Mouse (Mus musculus) intestine, embryonic 14.5 days (tissue): ENCODE measurements around the gene Plk3. TPM values are rescaled to one million over a fixed set of nuclear protein-coding genes. Genes with fewer than 3 reads are reported as not detected.

Experiments
- ATAC-seq: fragments of 200-750 bp; cut with Nextera tagmentation; replicated peaks from 2 replicates; pipeline ENCODE4 v1.8.0; 2017; ENCODE audit warnings: low read depth, moderate number of reproducible peaks, moderate TSS enrichment, moderate library complexity; ENCODE audit not compliant: low FRiP score, low TSS enrichment
- DNase-seq: peaks from one replicate; pipeline ENCODE4 v3.0.0-alpha.2; 2018; ENCODE audit warnings: low spot score
- H3K27ac ChIP-seq: fragments of 300-500 bp; sonication (generic); 2 replicates; pipeline ENCODE4 v1.5.1; 2014; ENCODE audit warnings: low read depth, mild to moderate bottlenecking, control low read depth
- H3K27me3 ChIP-seq: fragments of 300-500 bp; sonication (generic); replicated peaks from 2 replicates; pipeline ENCODE4 v1.6.1; 2014; ENCODE audit warnings: low read length, control low read depth; ENCODE audit not compliant: control insufficient read depth, insufficient read depth
- H3K36me3 ChIP-seq: fragments of 300-500 bp; sonication (generic); 2 replicates; pipeline ENCODE4 v1.6.1; 2014; ENCODE audit warnings: low read length, control low read depth; ENCODE audit not compliant: control insufficient read depth, insufficient read depth
- H3K4me1 ChIP-seq: fragments of 300-500 bp; sonication (generic); replicated peaks from 2 replicates; pipeline ENCODE4 v1.6.1; 2014; ENCODE audit warnings: low read length, control low read depth, mixed read lengths; ENCODE audit not compliant: control insufficient read depth, insufficient read depth
- H3K4me2 ChIP-seq: fragments of 300-500 bp; sonication (generic); 2 replicates; pipeline ENCODE4 v1.6.1; 2014; ENCODE audit warnings: low read length
- H3K4me3 ChIP-seq: fragments of 300-500 bp; sonication (generic); 2 replicates; pipeline ENCODE4 v1.5.1; 2014; ENCODE audit warnings: low read depth, low read length, control low read depth, mixed read lengths
- H3K9ac ChIP-seq: fragments of 300-500 bp; sonication (generic); 2 replicates; pipeline ENCODE4 v1.6.1; 2014; ENCODE audit warnings: mild to moderate bottlenecking, low read length
- H3K9me3 ChIP-seq: fragments of 300-500 bp; sonication (generic); 2 replicates; pipeline ENCODE4 v1.6.1; 2016; ENCODE audit warnings: low read length, control low read depth; ENCODE audit not compliant: control insufficient read depth
- WGBS: fragments of 180-500 bp; shearing (Covaris S2); extraction: QIAGEN DNeasy Blood & Tissue Kit; methylation state at CpG from one replicate; pipeline ENCODE4 v1.1.7; 2014; 5-methylcytosine and 5-hydroxymethylcytosine counted together
- microRNA-seq: library from miRNA; unstranded; fragments of <30 nt; microRNA quantifications from one replicate; pipeline ENCODE4, GENCODE M21; 2016
- polyA plus RNA-seq: library from polyadenylated mRNA; unstranded; fragments of >200 nt; fragmentation: Nextera tagmentation; extraction: Ambion mirVana; gene quantifications from 2 replicates; pipeline ENCODE4 v1.2.1, GENCODE M21; 2014

The Plk3 gene
- polyA plus RNA-seq, 1 experiment from 2014 or later: 3.7 TPM

DNA sequence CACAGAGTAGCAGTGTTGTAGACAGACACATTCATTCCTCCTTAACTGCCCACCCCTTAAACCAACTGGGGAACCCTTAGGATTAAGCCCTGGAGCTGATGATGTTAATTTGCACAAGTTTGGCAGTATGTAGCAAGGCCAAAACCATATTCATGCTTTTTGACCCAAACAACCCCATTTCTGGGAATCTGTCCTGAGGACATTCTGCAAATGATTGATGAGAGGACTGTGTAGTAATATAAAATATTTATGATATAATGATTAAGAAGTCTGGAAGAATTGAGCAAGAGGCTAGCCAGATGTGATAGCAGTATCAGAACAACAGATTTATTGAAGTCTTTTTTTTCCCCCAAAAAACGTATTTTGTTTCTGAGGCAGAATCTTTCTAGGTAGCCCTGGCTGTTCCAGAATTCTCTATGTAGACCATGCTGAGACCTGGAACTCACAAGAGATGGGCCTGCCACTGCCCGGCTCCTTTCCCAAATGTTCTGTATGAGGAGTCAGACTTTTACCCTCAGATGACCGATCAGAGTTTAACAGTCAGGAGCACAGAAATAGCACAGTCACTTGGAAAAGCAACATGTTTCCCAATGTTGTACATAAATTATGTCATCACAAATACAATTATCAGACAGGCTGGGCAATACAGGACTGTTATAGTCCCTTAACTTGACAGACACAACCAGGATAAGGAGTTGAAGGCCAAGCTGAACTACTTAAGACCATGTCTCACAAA lies 39.0 kb downstream of the Plk3 start:
- peak overlapping the region; percentile 68; the same call in 1 of the 2 replicates for H3K27ac ChIP-seq

DNA sequence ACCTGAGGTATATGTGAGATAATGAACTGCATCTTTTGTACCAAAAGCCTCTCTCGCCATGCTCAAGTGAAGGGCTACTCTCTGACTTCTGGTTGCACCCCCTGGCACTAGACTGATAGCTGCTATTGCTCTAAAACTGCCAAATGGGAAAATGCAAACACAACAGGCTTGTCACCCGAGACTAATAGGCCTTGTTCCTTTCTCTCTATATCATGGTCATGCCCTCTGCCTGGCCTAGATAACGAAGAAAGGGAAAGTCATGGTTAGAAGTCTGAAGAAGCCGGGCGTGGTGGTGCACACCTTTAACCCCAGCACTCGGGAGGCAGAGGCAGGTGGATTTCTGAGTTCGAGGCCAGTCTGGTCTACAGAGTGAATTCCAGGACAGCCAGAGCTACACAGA lies 43.2 kb downstream of the Plk3 start:
- Histone ChIP-seq H3K4me3 (no peak overlapping the region), H3K27me3 (no peaks in the 10 kb centered on the region), H3K9me3 (no peaks in the 10 kb centered on the region), H3K9ac (no peak overlapping the region), H3K4me2 (no peak overlapping the region), H3K36me3 (peaks cover 16% of the 10 kb centered on the region), H3K4me1 (peaks cover 3% of the 10 kb centered on the region; the same call in 1 of the 2 replicates), H3K27ac (no peak overlapping the region)
- WGBS: 70% methylated on average over 7 of the region's 7 CpGs
- ATAC-seq: no peak
- no peak for DNase-seq

More for the DNA sequence above, 39.0 kb downstream of the Plk3 start:
- Histone ChIP-seq H3K4me2 (peak overlapping the region; percentile 79; the same call in 1 of the 2 replicates), H3K9me3 (no peaks in the 10 kb centered on the region), H3K27me3 (no peaks in the 10 kb centered on the region), H3K36me3 (no peaks in the 10 kb centered on the region), H3K4me1 (peaks cover 10% of the 10 kb centered on the region; the same call in 1 of the 2 replicates), H3K9ac (no peak overlapping the region), H3K4me3 (no peak overlapping the region)
- DNase-seq: no peak
- 59% methylated on average over 3 of the region's 3 CpGs for WGBS
- ATAC-seq: no peak

DNA sequence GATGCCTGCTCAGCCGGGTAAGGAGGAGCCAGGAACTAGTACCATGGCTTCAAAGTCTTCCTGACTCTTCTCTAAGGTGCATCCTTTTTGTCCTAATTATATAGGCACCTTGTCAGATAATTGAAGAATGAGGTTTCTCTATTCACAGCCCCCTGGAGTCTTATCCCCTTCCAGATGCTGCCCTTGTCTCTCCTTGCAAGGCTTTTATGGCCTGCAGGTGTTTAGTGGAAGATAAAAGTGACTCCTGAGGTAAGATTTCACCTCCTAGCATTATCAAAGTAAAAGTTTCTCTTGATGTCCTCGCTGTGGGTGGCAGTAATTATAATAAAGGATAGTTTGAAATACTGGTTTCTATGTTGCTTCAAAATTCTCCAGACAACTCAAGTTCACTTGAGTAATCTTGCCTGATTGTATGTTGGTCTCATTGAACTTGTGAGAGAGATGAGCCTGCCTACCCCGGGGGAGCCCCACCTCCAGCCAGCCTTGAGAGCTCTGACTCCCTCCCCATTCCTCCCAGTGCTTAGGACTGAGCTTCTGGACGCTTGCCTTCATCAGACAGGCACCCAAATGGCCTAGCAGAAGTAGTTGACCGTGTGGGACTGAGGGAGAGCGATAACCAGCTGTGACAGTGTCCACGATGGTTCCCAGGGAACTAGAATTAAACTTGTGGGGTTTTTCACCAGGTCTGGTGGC lies 45.7 kb downstream of the Plk3 start:
- H3K36me3 ChIP-seq: peaks cover 22% of the 10 kb centered on the region
- ATAC-seq (no peak), DNase-seq (no peak)
- H3K9ac ChIP-seq: no peak overlapping the region
- no peak overlapping the region for H3K4me3 ChIP-seq
- WGBS: 70% methylated on average over 7 of the region's 7 CpGs
- H3K4me1 ChIP-seq: no peaks in the 10 kb centered on the region; the same call in 1 of the 2 replicates
- no peaks in the 10 kb centered on the region for H3K9me3 ChIP-seq
- no peak overlapping the region for H3K27ac ChIP-seq
- no peak overlapping the region for H3K4me2 ChIP-seq
- H3K27me3 ChIP-seq: no peaks in the 10 kb centered on the region

Small RNA genes lying within 50 kb of the gene (microRNA-seq; reads per million reads assigned to microRNA genes)
- not detected for gene Gm22398

Other genes with a start within 250 kb of the Plk3 start
- 64.8 and 75.7 TPM in 2 replicates for gene Urod, start 139.6 kb downstream of the Plk3 start, polyA plus RNA-seq
- gene Hectd3, start 138.6 kb downstream of the Plk3 start, polyA plus RNA-seq: 7.2 and 9.4 TPM in 2 replicates
- 41.2 and 48.0 TPM in 2 replicates for gene Eif2b3, start 114.6 kb downstream of the Plk3 start, polyA plus RNA-seq
- 8.2 and 8.4 TPM in 2 replicates for gene Ptch2, start 37.9 kb downstream of the Plk3 start, polyA plus RNA-seq
- 6.6 and 7.2 TPM in 2 replicates for gene Btbd19, start 8.2 kb downstream of the Plk3 start, polyA plus RNA-seq
- gene Tctex1d4, start 7.2 kb downstream of the Plk3 start, polyA plus RNA-seq: not detected in 2 replicates
- gene Rps8, start 22.3 kb upstream of the Plk3 start, polyA plus RNA-seq: 1,373 and 1,522 TPM in 2 replicates
- 53.4 and 59.0 TPM in 2 replicates for gene Kif2c, start 48.7 kb upstream of the Plk3 start, polyA plus RNA-seq
- gene Tmem53, start 118.0 kb upstream of the Plk3 start, polyA plus RNA-seq: 8.3 and 10.3 TPM in 2 replicates
- 0.14 and 0.24 TPM in 2 replicates for gene Armh1, start 118.2 kb upstream of the Plk3 start, polyA plus RNA-seq